Mouse (Mus musculus): Measurements from ENCODE around the gene Ddx20. TPM values are rescaled to one million over a fixed set of nuclear protein-coding genes. Genes with fewer than 3 reads are reported as not detected.

Gene Ddx20
- 1 to 10 TPM; 6.7 to 7.6 TPM for total RNA-seq (2021)
- long read RNA-seq, experiment 1, transcript Ddx20-201 (11 exons, 2,905 nt) = major isoform, 19 of 21 reads
- long read RNA-seq, experiment 1, partial matches to known transcripts = 0 of 21 reads
- long read RNA-seq, experiment 1, other reads (novel, unspliced or antisense) = 2 of 21 reads
- long read RNA-seq, experiment 2, transcript Ddx20-201 (11 exons, 2,905 nt) = major isoform, 15 of 16 reads
- long read RNA-seq, experiment 2, partial matches to known transcripts = 0 of 16 reads
- long read RNA-seq, experiment 2, other reads (novel, unspliced or antisense) = 1 of 16 reads

DNA sequence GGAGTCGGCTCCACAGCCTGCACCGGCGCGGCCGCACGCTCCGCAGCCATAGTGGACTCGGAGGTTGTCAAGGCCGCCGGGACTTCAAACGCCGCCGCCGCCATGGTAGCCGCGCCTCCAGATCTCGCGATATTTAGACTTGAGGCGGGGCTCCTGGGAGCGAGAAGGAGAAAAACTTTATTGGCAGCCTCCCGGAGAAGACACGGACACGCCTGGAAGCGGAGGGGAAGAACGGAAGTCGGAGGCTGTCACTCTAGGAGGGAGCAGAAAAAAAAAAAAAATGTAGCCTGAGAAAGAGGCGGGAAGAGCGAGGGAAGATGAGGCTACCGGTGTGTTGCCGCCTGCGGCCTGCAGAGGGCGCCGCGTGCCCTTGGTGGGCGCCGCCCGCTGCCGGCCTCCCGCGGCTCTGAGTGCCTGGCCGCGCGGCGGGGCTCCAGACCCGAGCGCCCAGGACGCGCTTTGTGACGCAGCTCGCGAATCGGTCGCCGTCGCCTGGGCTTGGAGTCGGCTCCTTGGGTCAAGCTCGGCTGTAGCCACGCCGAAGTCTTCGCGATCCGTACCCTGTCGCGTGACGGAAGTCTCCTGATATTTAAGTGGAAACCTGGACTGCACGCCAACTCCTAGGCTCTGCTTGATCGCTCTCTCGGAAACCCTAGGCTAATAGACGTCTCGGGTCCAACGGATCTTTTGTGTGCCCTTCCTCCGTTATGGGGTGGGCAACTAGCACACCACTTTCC is at the start of gene Ddx20:
Gene Ddx20 (minus strand): TSS at position 251 of the 737 bp plus-strand sequence.
- intact Hi-C loops (cut with DNase I; ENCODE audit: low total_unique reads) = loop anchor here (5.0 kb wide), 1 partner anchor 35 kb away; no protein-coding TSS in a partner anchor
- peak; percentile 94 for DNase-seq

DNA sequence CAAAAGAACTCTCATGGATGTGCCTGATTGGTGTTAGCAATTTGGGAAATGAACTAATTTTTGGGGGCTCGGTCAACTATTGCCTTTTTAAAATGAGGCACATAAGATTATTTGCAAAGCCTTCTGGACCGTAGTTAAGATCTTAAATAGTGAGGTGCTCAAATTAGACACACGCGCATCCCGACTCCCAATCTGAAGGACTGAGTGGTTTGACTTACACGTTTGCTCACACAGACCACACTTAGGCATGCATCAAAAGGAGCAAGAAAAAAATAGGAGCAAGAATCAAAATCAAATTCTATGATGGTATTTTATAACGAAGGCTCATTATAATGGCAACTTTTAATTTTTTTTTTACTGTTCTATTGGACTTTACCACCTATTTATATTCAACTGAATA is 49.7 kb upstream of the Ddx20 start:
- intact Hi-C loops (cut with DNase I; ENCODE audit: low total_unique reads) = no loop called here
- DNase-seq = no peak

DNA sequence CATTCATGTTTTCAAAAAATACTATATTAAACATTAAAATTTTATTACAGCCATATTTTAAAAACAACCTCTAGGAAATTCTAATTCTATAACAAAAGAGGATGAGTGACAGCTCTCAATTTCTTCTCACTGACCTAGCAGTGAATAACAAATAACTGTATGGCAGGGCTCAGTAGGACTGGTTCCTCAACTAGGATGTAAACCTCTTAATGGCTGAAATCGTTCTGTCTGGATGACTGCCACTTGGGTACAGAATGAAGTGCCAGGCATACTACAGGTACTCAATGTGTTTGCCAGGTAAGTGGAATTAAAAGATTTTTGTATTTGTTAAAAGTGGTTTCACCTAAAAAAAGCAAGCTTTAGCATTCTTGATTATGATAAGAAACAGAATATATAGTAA is 48.8 kb upstream of the Ddx20 start:
- DNase-seq = no peak

DNA sequence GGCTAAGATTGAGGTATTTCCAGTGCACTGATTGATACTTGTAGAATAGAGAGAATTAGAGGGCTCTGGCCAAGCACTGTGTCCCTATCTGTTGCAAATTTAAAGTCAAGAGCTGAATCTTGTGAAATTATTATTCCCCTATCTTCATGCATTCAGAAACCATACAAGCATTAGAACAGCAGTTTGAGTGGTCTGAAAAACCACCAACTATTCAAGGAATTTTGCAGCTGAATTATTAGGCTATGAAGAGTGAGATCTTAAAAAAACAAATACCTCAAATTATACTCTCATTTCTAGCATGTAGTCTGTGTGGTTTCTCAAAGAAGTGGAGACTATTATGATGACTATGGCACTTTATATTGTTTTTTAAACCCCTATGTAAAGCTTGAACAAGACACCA is 47.9 kb upstream of the Ddx20 start:
- intact Hi-C loops (cut with DNase I; ENCODE audit: low total_unique reads) = no loop called here

More for the DNA sequence above, 48.8 kb upstream of the Ddx20 start:
- intact Hi-C loops (cut with DNase I; ENCODE audit: low total_unique reads) = no loop called here

DNA sequence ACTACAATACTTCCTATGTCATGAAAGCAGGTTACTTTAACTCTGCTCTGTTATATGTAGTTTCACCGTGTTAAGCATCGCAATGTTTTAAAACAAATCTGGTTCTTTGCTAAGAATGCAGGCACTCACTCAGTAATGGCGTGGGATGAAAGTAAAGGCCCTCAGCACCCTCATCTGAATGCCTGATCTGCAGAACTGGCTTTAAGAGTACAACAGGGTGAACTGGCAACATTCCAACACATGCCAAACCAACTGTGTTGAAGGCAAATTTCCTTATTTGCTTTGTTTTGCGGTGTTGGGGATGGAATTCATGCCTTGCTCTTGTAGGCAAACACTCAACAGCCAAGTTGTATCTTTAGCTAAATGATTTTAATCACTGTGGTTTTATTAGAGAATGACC is 46.2 kb upstream of the Ddx20 start:
- DNase-seq = no peak
- intact Hi-C loops (cut with DNase I; ENCODE audit: low total_unique reads) = no loop called here

More for the DNA sequence above, 47.9 kb upstream of the Ddx20 start:
- DNase-seq = no peak

DNA sequence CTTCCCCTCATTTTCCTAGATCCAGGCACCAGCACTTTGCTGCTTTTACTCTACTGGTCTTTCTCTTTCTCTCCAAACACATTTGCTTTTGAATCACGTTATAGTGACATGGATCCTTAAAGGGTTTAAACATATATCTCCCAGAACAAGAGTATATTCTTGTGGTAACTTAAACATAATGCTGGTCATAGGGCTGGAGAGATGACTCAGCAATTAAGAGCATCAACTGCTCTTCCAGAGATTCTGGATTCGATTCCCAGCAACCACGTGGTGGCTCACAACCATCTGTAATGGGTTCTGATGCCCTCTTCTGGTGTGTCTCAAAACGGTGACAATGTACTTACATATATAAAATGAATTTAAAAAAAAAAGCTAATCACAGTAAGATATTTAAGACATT is 45.0 kb upstream of the Ddx20 start:
- intact Hi-C loops (cut with DNase I; ENCODE audit: low total_unique reads) = no loop called here
- DNase-seq = no peak

DNA sequence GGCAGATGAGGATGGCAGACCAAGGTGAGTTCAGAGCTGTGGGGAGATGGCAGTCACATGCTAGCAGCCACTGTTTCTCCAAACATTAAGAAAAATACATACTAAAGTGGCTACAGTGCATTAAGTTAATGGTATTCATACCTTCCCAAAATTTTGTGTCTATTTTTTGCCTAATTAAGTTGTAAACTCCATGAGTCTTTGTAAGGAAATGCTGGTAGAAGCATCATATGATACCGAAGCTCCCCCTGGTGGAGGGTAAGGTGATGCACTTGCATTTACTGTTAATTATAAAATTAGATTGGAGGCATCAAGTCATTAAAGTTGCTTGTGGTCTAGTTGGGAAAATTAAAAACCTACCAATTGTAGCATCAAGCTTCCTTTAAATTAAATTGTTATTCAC is 38.7 kb upstream of the Ddx20 start:
- intact Hi-C loops (cut with DNase I; ENCODE audit: low total_unique reads) = loop anchor here (5.0 kb wide), 1 partner anchor 171 kb away; no protein-coding TSS in a partner anchor
- no peak for DNase-seq

DNA sequence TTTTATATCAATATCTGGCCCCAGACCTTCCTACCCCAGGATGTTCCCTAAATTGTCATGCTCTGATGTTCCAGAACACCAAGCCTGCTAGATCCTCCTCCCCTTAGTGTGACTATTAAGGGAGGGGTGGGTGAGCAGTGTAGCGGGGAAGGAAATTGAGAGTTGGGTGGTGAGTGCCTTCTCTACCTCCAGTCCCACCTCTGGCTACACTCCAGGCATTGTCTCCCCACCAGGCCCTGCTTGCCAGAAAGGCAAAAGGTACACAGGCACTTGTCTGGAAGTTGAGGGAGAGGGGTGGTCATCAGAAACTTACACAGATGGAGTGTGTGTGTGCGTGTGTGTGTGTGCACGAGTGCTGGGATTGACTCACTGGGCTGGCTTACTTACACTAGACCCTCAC is 35.1 kb upstream of the Ddx20 start:
- no peak for DNase-seq
- intact Hi-C loops (cut with DNase I; ENCODE audit: low total_unique reads) = loop anchor here (5.0 kb wide), 1 partner anchor 35 kb away; the partner anchor contains the start of gene Ddx20

DNA sequence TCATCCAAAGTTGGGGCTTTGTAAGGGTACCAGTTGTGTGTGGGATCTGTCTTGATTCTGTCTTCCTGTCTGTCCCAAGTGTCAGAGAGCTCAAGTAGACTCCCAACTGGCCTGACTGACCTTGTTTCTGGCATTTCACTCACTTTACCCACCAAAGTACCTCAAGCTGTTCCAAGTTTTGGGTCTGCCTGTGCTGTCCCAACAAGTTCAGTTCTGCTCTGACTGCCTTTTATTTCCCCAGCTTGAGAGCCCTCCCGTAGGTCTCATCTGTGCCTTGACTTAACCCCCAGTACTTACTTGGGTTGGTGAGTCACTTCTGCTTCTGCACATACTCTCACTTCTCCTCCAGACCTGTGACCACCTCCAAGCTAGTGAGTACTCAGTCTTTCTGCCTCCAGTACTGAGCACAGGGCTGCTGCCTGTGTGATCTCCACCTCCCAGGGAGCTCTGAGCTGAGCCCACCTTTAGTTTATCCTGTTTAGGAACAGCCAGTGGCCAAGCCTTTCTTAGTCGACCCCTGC is 34.4 kb upstream of the Ddx20 start:
- no peak for DNase-seq
- intact Hi-C loops (cut with DNase I; ENCODE audit: low total_unique reads) = loop anchor here (5.0 kb wide), 1 partner anchor 34 kb away; the partner anchor contains the start of gene Ddx20

DNA sequence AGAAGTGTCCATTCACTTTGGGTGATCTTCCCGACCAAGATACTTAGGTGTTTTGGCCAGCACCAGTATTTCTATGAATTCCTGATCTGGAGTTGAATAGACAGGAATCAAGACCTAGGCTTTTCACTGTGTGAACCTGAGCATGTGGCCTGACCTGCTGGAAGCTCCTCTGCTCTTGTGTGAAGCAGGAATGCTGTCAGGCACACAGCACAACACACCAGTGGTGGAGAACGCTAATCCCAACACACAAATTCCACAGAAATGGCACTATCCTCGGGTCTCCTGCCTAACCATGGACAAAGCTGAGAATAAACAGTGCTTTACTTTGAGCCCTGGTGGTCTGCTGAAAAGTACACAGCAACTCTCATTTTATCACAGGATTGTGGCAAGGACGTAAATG is 33.1 kb upstream of the Ddx20 start:
- intact Hi-C loops (cut with DNase I; ENCODE audit: low total_unique reads) = loop anchor here (5.0 kb wide), 1 partner anchor 33 kb away; the partner anchor contains the start of gene Ddx20
- DNase-seq = no peak

DNA sequence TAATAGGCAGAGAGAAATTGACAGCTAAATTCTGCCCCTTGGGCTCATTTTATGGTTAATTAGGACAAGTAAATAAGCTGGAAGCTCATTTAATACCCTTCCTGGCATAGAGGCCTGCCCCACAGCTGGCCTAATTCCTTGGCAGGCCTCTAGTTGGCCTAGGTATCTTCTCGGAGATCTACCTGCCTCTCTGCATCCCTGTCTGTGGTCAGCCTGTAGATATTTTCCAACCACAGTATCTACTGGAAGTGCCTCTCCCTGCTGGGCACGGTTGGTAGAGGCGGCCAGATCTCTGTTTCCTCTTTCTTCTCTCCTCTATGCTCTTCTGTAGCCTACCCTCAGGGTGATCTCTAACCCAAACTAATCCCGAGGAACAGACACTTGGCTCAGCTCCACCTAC is 32.6 kb upstream of the Ddx20 start:
- no peak for DNase-seq
- intact Hi-C loops (cut with DNase I; ENCODE audit: low total_unique reads) = loop anchor here (5.0 kb wide), 1 partner anchor 33 kb away; the partner anchor contains the start of gene Ddx20

DNA sequence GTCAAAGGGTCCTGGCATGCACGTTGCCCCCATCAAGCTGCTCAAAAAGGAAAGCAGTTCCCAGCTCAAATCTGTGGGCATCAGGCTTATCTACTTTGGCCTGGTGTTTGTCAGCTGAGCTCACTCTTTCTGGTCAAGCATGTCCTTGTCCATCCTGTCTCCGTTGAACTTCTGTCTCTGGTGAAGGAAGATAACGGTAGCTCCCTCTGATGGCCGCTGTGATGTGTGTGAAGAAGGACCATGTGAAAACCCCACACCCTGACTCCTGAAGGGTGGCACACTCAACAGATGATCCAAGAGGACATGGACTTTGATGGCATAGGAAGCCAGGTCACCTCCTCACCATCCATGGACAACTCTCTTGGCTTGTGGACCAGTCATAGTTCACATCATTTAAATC is 31.4 kb upstream of the Ddx20 start:
- no peak for DNase-seq
- intact Hi-C loops (cut with DNase I; ENCODE audit: low total_unique reads) = no loop called here

DNA sequence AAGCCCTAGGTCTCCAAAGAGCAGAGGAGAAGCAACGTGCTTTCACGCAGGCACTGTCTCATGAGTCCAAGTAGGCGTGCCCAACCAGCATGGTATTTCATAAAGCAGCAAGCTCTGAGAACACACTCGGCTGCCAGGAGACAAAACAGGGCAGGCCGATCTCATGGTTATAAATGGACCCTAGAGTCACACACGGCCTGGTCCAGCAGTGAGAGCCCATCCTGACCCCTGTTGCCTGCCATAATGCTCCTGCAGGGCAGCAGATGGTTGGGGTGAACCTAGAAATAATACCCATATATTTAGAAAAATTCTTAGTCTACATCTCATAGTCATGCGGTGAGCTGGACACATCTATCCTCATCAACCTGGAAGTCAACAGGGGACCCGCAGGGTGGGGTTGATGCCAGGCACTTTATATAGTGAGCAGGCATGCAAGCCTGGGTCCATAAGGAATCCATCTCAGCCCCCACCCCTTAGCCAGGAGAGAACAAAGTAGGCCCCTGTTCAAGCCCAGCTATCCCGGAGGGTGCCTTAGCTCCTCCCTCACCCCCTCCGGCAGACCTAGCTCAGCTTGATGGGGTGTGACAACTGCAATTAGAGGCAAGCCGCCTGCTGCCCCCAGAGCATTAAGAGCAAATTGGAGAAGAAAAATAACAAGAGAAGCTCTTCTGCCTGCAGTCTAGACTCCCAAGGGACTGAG is 30.6 kb upstream of the Ddx20 start:
- intact Hi-C loops (cut with DNase I; ENCODE audit: low total_unique reads) = no loop called here
- DNase-seq = peak; percentile 41

DNA sequence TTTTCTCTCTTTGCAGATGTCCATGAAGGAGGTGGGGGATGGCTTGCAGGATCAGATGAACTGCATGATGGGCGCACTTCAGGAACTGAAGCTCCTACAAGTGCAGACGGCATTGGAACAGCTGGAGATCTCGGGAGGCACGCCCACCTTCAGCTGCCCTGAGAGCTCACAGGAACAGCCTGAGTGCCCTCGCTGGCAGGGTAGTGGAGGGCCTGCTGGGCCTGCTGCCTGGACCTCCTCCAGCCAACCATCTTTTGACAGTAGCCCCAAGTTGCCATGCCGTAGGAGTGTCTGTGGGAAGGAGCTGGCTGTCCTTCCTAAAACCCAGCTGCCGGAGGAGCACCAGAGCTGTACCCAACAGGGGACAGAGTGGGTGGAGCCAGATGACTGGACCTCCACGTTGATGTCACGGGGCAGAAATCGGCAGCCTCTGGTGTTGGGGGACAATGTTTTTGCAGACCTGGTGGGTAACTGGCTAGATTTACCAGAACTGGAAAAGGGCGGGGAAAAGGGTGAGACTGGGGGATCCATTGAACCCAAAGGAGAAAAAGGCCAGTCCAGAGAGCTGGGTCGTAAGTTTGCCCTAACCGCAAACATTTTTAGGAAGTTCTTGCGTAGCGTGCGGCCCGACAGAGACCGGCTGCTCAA is 29.1 kb upstream of the Ddx20 start:
- DNase-seq = peak; percentile 69
- intact Hi-C loops (cut with DNase I; ENCODE audit: low total_unique reads) = no loop called here

DNA sequence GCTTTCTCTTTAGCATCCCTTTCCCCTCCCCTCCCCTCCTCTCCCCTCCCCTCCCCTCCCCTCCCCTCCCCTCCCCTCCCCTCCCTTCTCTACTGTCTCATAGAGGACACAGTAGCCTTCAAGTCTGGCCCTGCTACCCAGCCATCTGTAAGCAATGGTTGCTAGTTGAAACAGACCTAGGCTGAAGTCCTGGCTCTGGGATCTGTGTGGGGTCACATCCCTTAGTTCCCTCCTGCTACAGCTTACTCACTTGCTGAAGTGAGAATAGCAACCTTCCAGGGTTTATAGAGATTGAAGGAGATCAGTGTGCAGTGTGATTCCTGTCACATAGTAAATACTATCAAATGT is 27.4 kb upstream of the Ddx20 start:
- intact Hi-C loops (cut with DNase I; ENCODE audit: low total_unique reads) = no loop called here
- DNase-seq = no peak

DNA sequence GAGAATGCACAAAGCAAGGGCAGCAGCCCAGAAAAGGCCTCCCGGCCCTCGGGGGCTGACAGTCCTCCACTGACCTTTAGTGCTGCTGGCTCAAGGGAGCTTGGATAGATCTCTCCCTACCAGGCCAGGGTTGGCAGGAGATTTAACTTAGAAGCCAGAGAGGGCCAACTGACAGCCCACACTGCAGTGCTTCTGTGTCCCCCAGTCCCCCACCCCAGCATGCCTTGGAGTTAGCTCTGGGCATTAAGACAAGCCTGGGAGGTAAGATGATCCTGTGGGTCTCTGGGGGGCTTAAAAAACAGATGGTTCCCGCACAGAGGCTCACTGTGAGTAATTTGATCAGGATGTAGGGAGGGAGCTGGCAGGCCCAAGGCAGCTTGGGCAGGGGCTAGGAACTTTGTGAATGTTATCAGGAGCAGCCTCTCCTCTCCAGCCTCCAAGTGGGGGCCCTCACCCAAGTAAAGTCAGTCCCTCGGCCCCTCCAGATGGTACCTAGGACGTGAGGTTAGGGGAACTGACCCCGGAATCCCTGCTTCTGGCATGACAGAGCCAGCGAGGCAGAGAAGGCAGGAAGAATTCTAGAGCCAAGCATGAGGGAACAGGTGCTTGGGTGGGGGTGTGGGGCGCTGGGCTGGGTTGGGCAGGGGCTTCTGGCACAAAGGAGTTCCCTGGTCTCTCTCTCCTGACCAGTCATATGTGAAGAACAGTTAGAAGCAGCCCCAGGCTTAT is 26.9 kb upstream of the Ddx20 start:
- intact Hi-C loops (cut with DNase I; ENCODE audit: low total_unique reads) = no loop called here
- peak; percentile 67 for DNase-seq

DNA sequence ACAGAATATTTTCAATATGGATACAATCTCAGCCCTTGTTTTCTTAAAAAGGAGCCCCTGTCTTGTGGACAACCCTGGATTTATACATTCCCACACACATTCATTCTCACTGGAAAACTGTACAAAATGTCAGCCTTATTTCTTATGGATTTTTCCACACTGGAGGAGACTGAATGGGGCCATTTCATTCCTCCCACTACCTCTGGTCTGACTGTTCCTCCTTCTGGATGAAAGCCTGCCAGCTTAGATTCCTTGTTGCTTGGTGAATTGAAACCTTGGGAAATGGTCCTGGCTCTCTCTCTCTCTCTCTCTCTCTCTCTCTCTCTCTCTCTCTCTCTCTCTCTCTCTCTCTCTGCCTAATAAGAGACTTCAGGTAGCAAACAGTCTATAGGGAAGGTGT is 25.5 kb upstream of the Ddx20 start:
- intact Hi-C loops (cut with DNase I; ENCODE audit: low total_unique reads) = no loop called here
- no peak for DNase-seq

DNA sequence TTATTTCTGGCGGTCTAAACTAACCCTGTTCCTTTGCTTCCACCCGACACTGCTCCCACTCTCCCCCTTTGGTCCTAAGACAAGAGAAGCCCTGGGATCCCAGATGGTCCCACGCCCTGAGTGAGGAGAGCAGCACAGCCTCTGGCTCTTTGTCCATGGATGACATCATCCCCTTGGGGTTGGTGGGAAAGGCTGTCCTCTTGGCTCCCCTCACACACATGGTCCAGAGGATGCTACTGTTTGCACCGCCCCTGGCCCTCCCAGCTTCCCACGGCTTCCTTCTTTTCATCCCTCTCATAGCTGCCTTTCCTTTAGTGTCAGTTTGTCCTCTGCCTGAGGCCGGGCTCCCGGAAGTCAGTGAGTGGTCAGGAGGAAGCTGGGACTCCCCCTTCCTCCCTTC is 24.4 kb upstream of the Ddx20 start:
- intact Hi-C loops (cut with DNase I; ENCODE audit: low total_unique reads) = no loop called here

DNA sequence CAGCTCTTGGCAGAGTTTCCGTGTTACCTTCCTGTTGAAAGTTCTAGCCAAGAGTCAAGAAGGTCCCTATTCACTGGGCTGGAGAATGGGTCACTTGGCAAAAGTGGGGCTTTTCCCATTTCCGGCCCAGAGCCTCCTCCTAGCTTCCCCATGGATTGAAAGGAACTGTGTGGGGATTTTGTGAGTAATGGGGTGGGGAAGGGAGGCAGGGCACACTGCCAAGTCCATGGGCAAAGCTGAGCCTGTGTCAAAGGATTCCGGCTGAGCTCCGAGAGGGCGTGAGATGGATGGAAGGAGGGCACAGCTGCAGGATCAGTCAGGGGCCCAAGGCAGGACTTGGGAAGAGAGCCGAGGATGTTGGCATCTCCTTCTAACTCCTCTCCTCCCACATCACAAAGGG is 22.9 kb upstream of the Ddx20 start:
- DNase-seq = peak; percentile 47
- intact Hi-C loops (cut with DNase I; ENCODE audit: low total_unique reads) = no loop called here

More for the DNA sequence above, 24.4 kb upstream of the Ddx20 start:
- DNase-seq = peak; percentile 78
